Mouse (Mus musculus) stomach, postnatal 0 days (tissue): ENCODE data around the gene Vgll4.

Experiments
- CTCF ChIP-seq: IDR thresholded peaks from 2 replicates; pipeline ENCODE4 v1.5.1; 2016; ENCODE audit warnings: antibody characterized with exemption, low read depth, mild to moderate bottlenecking, moderate library complexity
- EP300 ChIP-seq: optimal IDR thresholded peaks from 2 replicates; pipeline ENCODE3; 2016; ENCODE audit warnings: antibody characterized with exemption

DNA sequence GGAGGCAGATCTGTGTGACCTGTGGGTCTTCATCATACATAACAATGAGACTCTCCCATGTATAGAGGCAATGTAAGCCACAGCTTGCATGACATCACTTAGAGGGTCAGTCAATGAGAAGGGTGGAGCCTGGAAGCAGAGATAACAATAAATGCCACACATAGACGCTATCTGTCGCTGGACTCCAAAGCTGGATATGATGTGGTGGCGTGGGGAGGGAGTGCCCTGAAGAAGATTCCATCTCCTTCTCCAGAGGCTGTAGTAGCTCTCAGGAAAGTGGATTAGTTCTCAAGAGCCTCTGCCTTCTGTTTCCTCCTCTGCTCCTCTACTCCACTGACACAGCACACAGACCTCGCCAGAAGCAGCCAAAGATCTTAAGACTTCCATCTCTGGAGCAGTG lies 89.0 kb downstream of the Vgll4 start:
- no peak for TF ChIP-seq CTCF
- TF ChIP-seq EP300 = no peak
